8 mouse cellular contexts compared by ENCODE assay signal in genomic region chr13:47014334-47015194, GRCm38 (mm10). TPM values are rescaled to one million over a fixed set of nuclear protein-coding genes. Genes with fewer than 3 reads are reported as not detected.
DNase-seq lines count a peak whose midpoint lies in the region; ATAC-seq and TF ChIP-seq lines count a peak whose summit lies in the region.

Nhlrc1 (minus strand) TSS chr13:47014850.

- peak within 1 kb of the TSS; percentile 62 for H3K4me3 ChIP-seq in embryonic facial prominence, embryonic 13.5 days
- peak within 1 kb of the TSS; percentile 94 for H3K4me3 ChIP-seq in heart, adult 2 months
- H3K4me3 ChIP-seq in limb, embryonic 10.5 days: peak within 1 kb of the TSS; percentile 69
- peak within 1 kb of the TSS; percentile 62 for H3K4me3 ChIP-seq in midbrain, embryonic 12.5 days

- H3K27me3 ChIP-seq in embryonic facial prominence, embryonic 13.5 days: peaks cover 30% of the 10 kb centered on the region
- no peaks in the 10 kb centered on the region; the same call in 1 of the 2 replicates for H3K27me3 ChIP-seq in heart, adult 2 months (ENCODE audit: control insufficient read depth, insufficient read depth, low read length)
- peaks cover 42% of the 10 kb centered on the region for H3K27me3 ChIP-seq in limb, embryonic 10.5 days (ENCODE audit: low read depth, poor library complexity, severe bottlenecking)
- H3K27me3 ChIP-seq in midbrain, embryonic 12.5 days: peaks cover 29% of the 10 kb centered on the region

- TF ChIP-seq EP300 in heart, adult 2 months (IDR thresholded peaks at IDR 0.05; ENCODE audit: insufficient read depth, low read depth, low read length): peak; percentile 63; the same call in 1 of the 2 replicates

- no peak within 1 kb of the TSS for H3K27ac ChIP-seq in embryonic facial prominence, embryonic 13.5 days
- H3K27ac ChIP-seq in heart, adult 2 months: peak within 1 kb of the TSS; percentile 66
- peak within 1 kb of the TSS; percentile 82 for H3K27ac ChIP-seq in limb, embryonic 10.5 days
- no peak within 1 kb of the TSS for H3K27ac ChIP-seq in midbrain, embryonic 12.5 days (replicated peaks)

- H3K4me1 ChIP-seq in embryonic facial prominence, embryonic 13.5 days: peaks cover 17% of the 10 kb centered on the region
- no peaks in the 10 kb centered on the region for H3K4me1 ChIP-seq in heart, adult 2 months (ENCODE audit: control insufficient read depth, insufficient read depth, low read length)
- peaks cover 12% of the 10 kb centered on the region for H3K4me1 ChIP-seq in limb, embryonic 10.5 days
- peaks cover 16% of the 10 kb centered on the region; the same call in 1 of the 2 replicates for H3K4me1 ChIP-seq in midbrain, embryonic 12.5 days

- intact Hi-C loops in heart, adult 2 months (cut with DNase I): loop anchor here (1.0 to 5.0 kb wide), 4 partner anchors 42 to 204 kb away; no protein-coding TSS in a partner anchor

- DNase-seq in adrenal gland, postnatal 36 days: peak; percentile 86 to 90
- peak; percentile 84 to 88 for DNase-seq in heart, adult 2 months
- peak; percentile 85 for DNase-seq in kidney, adult 18-20 months
- DNase-seq in limb, embryonic 10.5 days (ENCODE audit: low spot score): peak; percentile 80
- DNase-seq in right cerebral cortex, postnatal 4 days: peak; percentile 85
- DNase-seq in urinary bladder, postnatal 4 days (ENCODE audit: low spot score in 2 of 2): peak; percentile 61 to 71

- no peak; the same call in none of the 2 replicates for TF ChIP-seq CTCF in heart, adult 2 months (IDR thresholded peaks at IDR 0.05)

- peak within 1 kb of the TSS; percentile 72 for H3K9ac ChIP-seq in embryonic facial prominence, embryonic 13.5 days
- peak within 1 kb of the TSS; percentile 73 for H3K9ac ChIP-seq in heart, adult 2 months (ENCODE audit: low read depth, low read length)
- peak within 1 kb of the TSS; percentile 50 for H3K9ac ChIP-seq in midbrain, embryonic 12.5 days (replicated peaks)

- ATAC-seq in embryonic facial prominence, embryonic 13.5 days (ENCODE audit: insufficient number of reproducible peaks, insufficient read depth, low FRiP score, low TSS enrichment, low read depth): peak; percentile 80
- peak; percentile 86 for ATAC-seq in midbrain, embryonic 12.5 days (ENCODE audit: low FRiP score, low read depth)

- H3K79me2 ChIP-seq in heart, adult 2 months (replicated peaks; ENCODE audit: control insufficient read depth, insufficient read depth, low read length): no peaks in the 10 kb centered on the region

- WGBS in embryonic facial prominence, embryonic 13.5 days: 3% methylated on average over 67 of the region's 73 CpGs
- 3% methylated on average over 72 of the region's 73 CpGs for WGBS in heart, adult 2 months
- WGBS in limb, embryonic 10.5 days: 6% methylated on average over 72 of the region's 73 CpGs
- WGBS in midbrain, embryonic 12.5 days: 3% methylated on average over 56 of the region's 73 CpGs

- H3K36me3 ChIP-seq in embryonic facial prominence, embryonic 13.5 days: peaks cover 4% of the 10 kb centered on the region
- H3K36me3 ChIP-seq in heart, adult 2 months (ENCODE audit: control insufficient read depth, insufficient read depth, low read length): no peaks in the 10 kb centered on the region
- no peaks in the 10 kb centered on the region for H3K36me3 ChIP-seq in limb, embryonic 10.5 days
- no peaks in the 10 kb centered on the region for H3K36me3 ChIP-seq in midbrain, embryonic 12.5 days

- peak within 1 kb of the TSS; percentile 99 for H3K4me2 ChIP-seq in embryonic facial prominence, embryonic 13.5 days
- H3K4me2 ChIP-seq in midbrain, embryonic 12.5 days (replicated peaks): peak within 1 kb of the TSS; percentile 72

- H3K9me3 ChIP-seq in embryonic facial prominence, embryonic 13.5 days: peaks cover 27% of the 10 kb centered on the region
- peaks cover 6% of the 10 kb centered on the region for H3K9me3 ChIP-seq in limb, embryonic 10.5 days (replicated peaks)
- peaks cover 21% of the 10 kb centered on the region for H3K9me3 ChIP-seq in midbrain, embryonic 12.5 days

- peak; percentile 48; the same call in 1 of the 2 replicates for TF ChIP-seq POLR2A in heart, adult 2 months (IDR thresholded peaks at IDR 0.05; ENCODE audit: insufficient read depth, low read depth, low read length)

RNA-seq across cellular contexts. Expression of gene Nhlrc1, which starts in this region (rescaled TPM):
- total RNA-seq in adrenal gland, postnatal 36 days (2021): 1 to 10 TPM; 4.8 to 5.1 TPM
- polyA plus RNA-seq in embryonic facial prominence, embryonic 13.5 days (2015; fragmentation: Nextera tagmentation; extraction: Ambion mirVana): 4.4 and 5.7 TPM in 2 replicates
- 1 to 10 TPM; 6.6 to 6.8 TPM for total RNA-seq in heart, adult 2 months (2021)
- 6.1 and 8.6 TPM in 2 replicates for polyA plus RNA-seq in heart, adult 2 months (2012; rRNA removed)
- polyA plus RNA-seq in limb, embryonic 10.5 days (2016; fragmentation: Nextera tagmentation; extraction: Ambion mirVana): 2.3 and 2.5 TPM in 2 replicates
- polyA plus RNA-seq in midbrain, embryonic 12.5 days (2016; fragmentation: Nextera tagmentation; extraction: Ambion mirVana): 7.0 and 7.5 TPM in 2 replicates

Comparison
In these comparisons a context has a peak if more than half of its experiments do, and no peak if none do; other contexts are left out.
1. H3K27ac ChIP-seq: peak in heart, adult 2 months (single experiment) and limb, embryonic 10.5 days (single experiment); none in embryonic facial prominence, embryonic 13.5 days (single experiment) and midbrain, embryonic 12.5 days (single experiment).
2. Peak in every context shown above with its lines, with median percentiles within 50 percentile points of each other: DNase-seq, H3K4me3 ChIP-seq and H3K9ac ChIP-seq.